21 mouse cellular contexts compared by ENCODE assay signal in the genomic region with DNA sequence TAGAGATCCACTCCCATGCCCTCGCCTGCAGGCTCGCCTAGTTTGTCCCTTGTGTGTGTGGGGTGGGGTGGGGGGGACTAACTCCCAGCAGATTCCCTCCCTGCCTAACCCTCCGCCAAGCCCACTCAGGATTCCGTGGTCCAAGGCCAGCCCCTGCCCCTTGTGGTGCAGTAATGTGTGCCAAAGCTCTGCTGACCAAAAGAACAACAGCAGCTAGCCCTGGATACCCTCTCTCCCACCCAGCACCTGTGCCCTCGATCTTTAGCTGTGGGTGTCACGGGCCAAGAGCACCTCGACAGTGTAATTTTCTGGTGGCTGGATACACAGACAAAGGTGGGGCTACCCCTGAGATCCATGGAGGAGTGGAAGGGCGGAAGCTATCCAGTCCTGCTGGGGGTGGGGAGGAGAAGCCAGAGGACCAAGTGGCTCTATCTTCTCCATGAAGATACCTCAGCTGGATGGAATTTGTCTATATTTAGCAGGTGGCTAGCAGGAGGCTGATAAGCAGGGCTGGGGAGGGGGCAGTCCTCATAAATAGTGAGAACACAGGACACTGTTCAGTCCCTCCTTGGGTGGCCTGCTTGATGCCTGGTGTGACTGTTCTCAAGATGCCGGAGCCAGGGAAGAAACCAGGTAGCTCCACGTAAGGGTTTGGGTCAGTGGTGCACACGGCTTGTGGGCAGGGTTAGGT. TPM values are rescaled to one million over a fixed set of nuclear protein-coding genes. Genes with fewer than 3 reads are reported as not detected.
A peak's percentile ranks its signal among the peaks of the same experiment; 100 is the strongest.
DNase-seq lines count a peak whose midpoint lies in the region; ATAC-seq and TF ChIP-seq lines count a peak whose summit lies in the region.
"Had no signal": no experiment of that assay in that cellular context is flagged by ENCODE, and none has a peak within 500 bp of the region (broad histone marks: within the 10 kb centered on the region; RNA-seq: fewer than 3 reads in every experiment).

A gene (plus strand): TSS at position 560 of the 691 bp plus-strand sequence.

- TF ChIP-seq EP300 in heart, adult 2 months (IDR thresholded peaks at IDR 0.05; ENCODE audit: insufficient read depth, low read depth, low read length): peak; percentile 48; the same call in 1 of the 2 replicates

- peak; percentile 78 for ATAC-seq in heart, embryonic 14.5 days (ENCODE audit: insufficient number of reproducible peaks, insufficient read depth, low FRiP score, low read depth)
- ATAC-seq in activated CD4-positive, CD25-positive, alpha-beta regulatory T cell, adult 4 months: no peak
- ATAC-seq: forebrain, embryonic 13.5 days had no signal

- H3K4me3 ChIP-seq in lung, adult 2 months (replicated peaks; ENCODE audit: extremely low read depth, low read depth, low read length): no peak within 1 kb of the TSS
- H3K4me3 ChIP-seq in heart, adult 2 months: peak within 1 kb of the TSS; percentile 53
- H3K4me3 ChIP-seq in heart, embryonic 14.5 days (ENCODE audit: control insufficient read depth in 1 of 2, insufficient read depth in 1 of 2, low read depth in 1 of 2, low read length in 2 of 2): peak within 1 kb of the TSS; percentile 77 to 78
- H3K4me3 ChIP-seq: embryonic facial prominence, embryonic 10.5 days; forebrain, embryonic 13.5 days; hindbrain, embryonic 12.5 days; layer of hippocampus, adult 2 months; neural tube, embryonic 13.5 days had no signal

- no peak for DNase-seq in lung, adult 2 months
- no peak for DNase-seq in lung, postnatal 10 days
- peak; percentile 49 to 70 for DNase-seq in heart, adult 2 months
- peak in 1 of 2 experiments; percentile 45 for DNase-seq in heart, postnatal 36 days
- DNase-seq in left cerebral cortex, postnatal 25 days (ENCODE audit: low spot score in 2 of 2): no peak
- DNase-seq: adrenal gland, postnatal 25 days; gastrocnemius, postnatal 14 days; kidney, adult 2 months; kidney, postnatal 14 days; left cerebral cortex, postnatal 4 days; liver; midbrain, embryonic 14.5 days; thymus, postnatal 25 days had no signal

- no peak for TF ChIP-seq POLR2A in lung, adult 2 months (IDR thresholded peaks at IDR 0.05; ENCODE audit: borderline replicate concordance, extremely low read depth, low read depth, low read length)
- peak; percentile 97 for TF ChIP-seq POLR2A in heart, adult 2 months (IDR thresholded peaks at IDR 0.05; ENCODE audit: insufficient read depth, low read depth, low read length)

- peak within 1 kb of the TSS; percentile 91 for H3K4me2 ChIP-seq in heart, embryonic 14.5 days (ENCODE audit: low read length)
- H3K4me2 ChIP-seq: forebrain, embryonic 13.5 days; hindbrain, embryonic 12.5 days; neural tube, embryonic 13.5 days had no signal

- H3K79me2 ChIP-seq in heart, adult 2 months (replicated peaks; ENCODE audit: control insufficient read depth, insufficient read depth, low read length): no peaks in the 10 kb centered on the region

- no peaks in the 10 kb centered on the region for H3K36me3 ChIP-seq in heart, adult 2 months (ENCODE audit: control insufficient read depth, insufficient read depth, low read length)
- H3K36me3 ChIP-seq in heart, embryonic 14.5 days (ENCODE audit: control insufficient read depth, insufficient read depth, low read length): peaks cover 38% of the 10 kb centered on the region
- H3K36me3 ChIP-seq: embryonic facial prominence, embryonic 10.5 days; hindbrain, embryonic 12.5 days; neural tube, embryonic 13.5 days had no signal

- no peaks in the 10 kb centered on the region for H3K9me3 ChIP-seq in heart, embryonic 14.5 days (ENCODE audit: control insufficient read depth, low read length)
- H3K9me3 ChIP-seq: embryonic facial prominence, embryonic 10.5 days; forebrain, embryonic 13.5 days; G1E; hindbrain, embryonic 12.5 days; neural tube, embryonic 13.5 days had no signal

- TF ChIP-seq CTCF in lung, adult 2 months (IDR thresholded peaks at IDR 0.05; ENCODE audit: insufficient read depth, low read length): no peak
- no peak for TF ChIP-seq CTCF in heart, adult 2 months (IDR thresholded peaks at IDR 0.05)

- 79% methylated on average over 11 of the region's 11 CpGs for WGBS in lung, adult 2 months
- WGBS in heart, adult 2 months: 49% methylated on average over 11 of the region's 11 CpGs
- WGBS in heart, embryonic 14.5 days: 28% methylated on average over 11 of the region's 11 CpGs

- H3K4me1 ChIP-seq in lung, adult 2 months (ENCODE audit: control insufficient read depth, insufficient read depth, low read length): no peaks in the 10 kb centered on the region; the same call in 1 of the 2 replicates
- no peaks in the 10 kb centered on the region; the same call in 1 of the 2 replicates for H3K4me1 ChIP-seq in heart, adult 2 months (ENCODE audit: control insufficient read depth, insufficient read depth, low read length)
- H3K4me1 ChIP-seq in heart, embryonic 14.5 days (ENCODE audit: control insufficient read depth in 2 of 2, insufficient read depth in 2 of 2, low read length in 2 of 2): peaks cover 25 to 45% of the 10 kb centered on the region in 2 experiments

- intact Hi-C loops in heart, adult 2 months (cut with DNase I): loop anchor here (5.0 kb wide), 3 partner anchors 105 to 160 kb away; a partner anchor contains a TSS
- intact Hi-C loops in heart, postnatal 36 days (cut with DNase I): loop anchor here (5.0 kb wide), 2 partner anchors 140 to 160 kb away; a partner anchor contains a TSS
- intact Hi-C loops in left cerebral cortex, postnatal 25 days (cut with DNase I): loop anchor here (5.0 kb wide), 2 partner anchors 120 to 145 kb away; a partner anchor contains a TSS

- no peaks in the 10 kb centered on the region for H3K27me3 ChIP-seq in heart, adult 2 months (ENCODE audit: control insufficient read depth, insufficient read depth, low read length)
- no peaks in the 10 kb centered on the region for H3K27me3 ChIP-seq in heart, embryonic 14.5 days (ENCODE audit: control insufficient read depth, insufficient read depth, low read length)

- peak within 1 kb of the TSS; percentile 84 for H3K9ac ChIP-seq in heart, adult 2 months (ENCODE audit: low read depth, low read length)
- H3K9ac ChIP-seq in heart, embryonic 14.5 days (ENCODE audit: low read length): peak within 1 kb of the TSS; percentile 96
- H3K9ac ChIP-seq: forebrain, embryonic 13.5 days; hindbrain, embryonic 12.5 days; neural tube, embryonic 13.5 days had no signal

- peak within 1 kb of the TSS; percentile 94 for H3K27ac ChIP-seq in heart, adult 2 months
- peak within 1 kb of the TSS; percentile 96 to 99 for H3K27ac ChIP-seq in heart, embryonic 14.5 days (replicated peaks in 1 of 2; ENCODE audit: control insufficient read depth in 1 of 2, insufficient read depth in 1 of 2, low read depth in 2 of 2, low read length in 2 of 2)
- H3K27ac ChIP-seq: embryonic facial prominence, embryonic 10.5 days; forebrain, embryonic 13.5 days; hindbrain, embryonic 12.5 days; layer of hippocampus, adult 2 months; neural tube, embryonic 13.5 days had no signal

RNA-seq across cellular contexts. Expression of the gene that starts here (rescaled TPM):
- 7.0 and 11.2 TPM in 2 replicates for polyA plus RNA-seq in lung, adult 2 months (2012; rRNA removed)
- 1,000 to 10,000 TPM; 1,229 to 1,417 TPM for total RNA-seq in heart, adult 2 months (2021)
- 1,378 and 1,771 TPM in 2 replicates for polyA plus RNA-seq in heart, adult 2 months (2012; rRNA removed)
- 789 and 806 TPM in 2 replicates for polyA plus RNA-seq in heart, embryonic 14.5 days (2014; fragmentation: Nextera tagmentation; extraction: Ambion mirVana)
- 1,000 to 10,000 TPM; 1,434 to 1,723 TPM for total RNA-seq in heart, postnatal 36 days (2021)
- polyA plus RNA-seq in activated CD4-positive, CD25-positive, alpha-beta regulatory T cell, adult 4 months (2017; shearing (Covaris generic)): not detected
- total RNA-seq in left cerebral cortex, postnatal 25 days (2021): 1 to 10 TPM in 1 of 2 experiments, under 1 TPM in 1; 0.96 to 1.4 TPM
- total RNA-seq: adrenal gland, postnatal 25 days; G1E; left cerebral cortex, postnatal 4 days had no signal
- polyA plus RNA-seq: forebrain, embryonic 13.5 days; G1E; midbrain, embryonic 14.5 days had no signal

Comparison
In these comparisons a context has a peak if more than half of its experiments do, and no peak if none do; other contexts are left out.
1. RNA of the gene that starts here (total RNA-seq): 1,434 to 1,723 TPM in heart, postnatal 36 days and 1,229 to 1,417 TPM in heart, adult 2 months; 0.96 to 1.4 TPM in left cerebral cortex, postnatal 25 days; every median in the first group is over 100 times any median in the second.
2. RNA of the gene that starts here (polyA plus RNA-seq): 1,378 to 1,771 TPM in heart, adult 2 months and 789 to 806 TPM in heart, embryonic 14.5 days; 7.0 to 11.2 TPM in lung, adult 2 months and not detected in activated CD4-positive, CD25-positive, alpha-beta regulatory T cell, adult 4 months; every median in the first group is over 10 times any median in the second.
3. DNase-seq: peak in heart, adult 2 months (2 of 2); none in lung, adult 2 months (single experiment), lung, postnatal 10 days (single experiment) and left cerebral cortex, postnatal 25 days (0 of 2).